Mouse (Mus musculus): Measurements from ENCODE around the gene Pcbp3. TPM values are rescaled to one million over a fixed set of nuclear protein-coding genes. Genes with fewer than 3 reads are reported as not detected.

Pcbp3 gene
- total and polyA plus RNA-seq, 2 experiments: 0.37 to 0.55 TPM

GRCm38 (mm10) chr10:76918086-76918485 is 43.6 kb downstream of the Pcbp3 start:
- Histone ChIP-seq H3K27me3 (ENCODE audit: control insufficient read depth, insufficient read depth, low read length) (no peaks in the 10 kb centered on the region), H3K27ac (replicated peaks; ENCODE audit: insufficient read depth, low read depth, low read length) (no peak overlapping the region), H3K4me1 (ENCODE audit: control insufficient read depth, insufficient read depth, low read length) (no peaks in the 10 kb centered on the region), H3K36me3 (ENCODE audit: control insufficient read depth, insufficient read depth, low read length) (no peaks in the 10 kb centered on the region), H3K4me3 (ENCODE audit: insufficient read depth, low read depth, low read length) (no peak overlapping the region), H3K9ac (ENCODE audit: low read depth, low read length) (no peak overlapping the region), H3K79me2 (ENCODE audit: control insufficient read depth, insufficient read depth, low read length) (no peaks in the 10 kb centered on the region)
- WGBS: 69% methylated on average over 3 of the region's 3 CpGs
- no peak for DNase-seq (ENCODE audit: extremely low read depth, low read depth, low spot score)
- TF ChIP-seq CTCF (IDR thresholded peaks at IDR 0.05; ENCODE audit: low read depth, low read length): no peak
- TF ChIP-seq POLR2A (IDR thresholded peaks at IDR 0.05; ENCODE audit: extremely low read depth, insufficient read depth, low read length): no peak

GRCm38 (mm10) chr10:76906434-76906833 is 55.3 kb downstream of the Pcbp3 start:
- Histone ChIP-seq H3K4me3 (ENCODE audit: insufficient read depth, low read depth, low read length) (no peak overlapping the region), H3K9ac (ENCODE audit: low read depth, low read length) (no peak overlapping the region), H3K36me3 (ENCODE audit: control insufficient read depth, insufficient read depth, low read length) (no peaks in the 10 kb centered on the region), H3K27ac (replicated peaks; ENCODE audit: insufficient read depth, low read depth, low read length) (no peak overlapping the region), H3K27me3 (ENCODE audit: control insufficient read depth, insufficient read depth, low read length) (no peaks in the 10 kb centered on the region), H3K79me2 (ENCODE audit: control insufficient read depth, insufficient read depth, low read length) (no peaks in the 10 kb centered on the region), H3K4me1 (ENCODE audit: control insufficient read depth, insufficient read depth, low read length) (no peaks in the 10 kb centered on the region)
- TF ChIP-seq CTCF (IDR thresholded peaks at IDR 0.05; ENCODE audit: low read depth, low read length) (no peak), POLR2A (IDR thresholded peaks at IDR 0.05; ENCODE audit: extremely low read depth, insufficient read depth, low read length) (no peak)
- 70% methylated on average over 10 of the region's 10 CpGs for WGBS
- DNase-seq (ENCODE audit: extremely low read depth, low read depth, low spot score): no peak

DNA sequence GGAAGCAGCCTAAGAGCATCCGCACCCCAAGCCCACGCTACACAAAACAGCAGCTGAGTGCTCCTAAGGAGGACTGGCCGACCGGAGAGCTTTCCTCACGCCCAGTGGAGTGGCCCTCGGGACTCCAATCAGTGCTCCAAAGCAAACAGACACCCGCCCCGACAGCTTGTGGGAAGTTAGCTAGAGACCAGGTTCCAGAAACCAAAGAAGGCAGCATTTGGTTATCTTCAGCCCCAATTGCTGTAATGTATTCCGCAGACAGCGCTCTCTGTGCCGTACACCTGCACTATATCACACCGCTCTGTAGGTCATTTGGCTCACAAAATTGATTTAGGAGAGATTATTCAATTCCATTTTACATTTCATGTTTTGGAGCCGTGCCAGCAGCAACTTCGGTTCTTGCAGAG is 55.7 kb downstream of the Pcbp3 start:
- H3K4me1 ChIP-seq (ENCODE audit: control insufficient read depth, insufficient read depth, low read length): no peaks in the 10 kb centered on the region
- DNase-seq (ENCODE audit: extremely low read depth, low read depth, low spot score): no peak
- H3K4me3 ChIP-seq (ENCODE audit: insufficient read depth, low read depth, low read length): no peak overlapping the region
- no peaks in the 10 kb centered on the region for H3K79me2 ChIP-seq (ENCODE audit: control insufficient read depth, insufficient read depth, low read length)
- no peak overlapping the region for H3K27ac ChIP-seq (replicated peaks; ENCODE audit: insufficient read depth, low read depth, low read length)
- H3K9ac ChIP-seq (ENCODE audit: low read depth, low read length): no peak overlapping the region
- no peak for TF ChIP-seq POLR2A (IDR thresholded peaks at IDR 0.05; ENCODE audit: extremely low read depth, insufficient read depth, low read length)
- H3K27me3 ChIP-seq (ENCODE audit: control insufficient read depth, insufficient read depth, low read length): no peaks in the 10 kb centered on the region
- 69% methylated on average over 14 of the region's 14 CpGs for WGBS
- H3K36me3 ChIP-seq (ENCODE audit: control insufficient read depth, insufficient read depth, low read length): no peaks in the 10 kb centered on the region

DNA sequence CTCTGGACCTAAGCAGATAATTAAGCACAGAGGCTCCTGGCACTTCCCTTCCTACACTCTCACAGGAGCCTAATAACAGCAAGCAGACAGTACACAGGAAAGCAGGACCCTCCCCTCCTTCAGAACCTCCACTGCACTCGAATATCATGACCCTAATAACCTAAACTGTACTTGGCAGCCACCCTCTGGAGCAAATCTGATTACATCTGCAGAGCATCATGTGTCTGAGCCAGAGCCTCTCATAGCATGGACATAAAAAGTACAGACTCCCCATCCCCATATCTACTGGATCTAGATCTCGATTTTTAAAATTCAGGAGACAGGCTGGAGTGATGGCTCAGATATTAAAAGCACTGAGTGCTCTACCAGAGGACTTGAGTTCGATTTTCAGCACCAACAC is 58.0 kb downstream of the Pcbp3 start:
- Histone ChIP-seq H3K4me1 (ENCODE audit: control insufficient read depth, insufficient read depth, low read length) (no peaks in the 10 kb centered on the region), H3K27me3 (ENCODE audit: control insufficient read depth, insufficient read depth, low read length) (no peaks in the 10 kb centered on the region), H3K27ac (replicated peaks; ENCODE audit: insufficient read depth, low read depth, low read length) (no peak overlapping the region), H3K4me3 (ENCODE audit: insufficient read depth, low read depth, low read length) (no peak overlapping the region), H3K79me2 (ENCODE audit: control insufficient read depth, insufficient read depth, low read length) (no peaks in the 10 kb centered on the region), H3K36me3 (ENCODE audit: control insufficient read depth, insufficient read depth, low read length) (no peaks in the 10 kb centered on the region), H3K9ac (ENCODE audit: low read depth, low read length) (no peak overlapping the region)
- no peak for DNase-seq (ENCODE audit: extremely low read depth, low read depth, low spot score)
- WGBS: 62% methylated on average over 3 of the region's 3 CpGs
- no peak for TF ChIP-seq POLR2A (IDR thresholded peaks at IDR 0.05; ENCODE audit: extremely low read depth, insufficient read depth, low read length)
- no peak for TF ChIP-seq CTCF (IDR thresholded peaks at IDR 0.05; ENCODE audit: low read depth, low read length)

- Histone ChIP-seq H3K4me1 (ENCODE audit: control insufficient read depth, insufficient read depth, low read length) (no peaks in the 10 kb centered on the region), H3K9ac (ENCODE audit: low read depth, low read length) (no peak overlapping the region), H3K27ac (replicated peaks; ENCODE audit: insufficient read depth, low read depth, low read length) (no peak overlapping the region), H3K4me3 (ENCODE audit: insufficient read depth, low read depth, low read length) (no peak overlapping the region), H3K27me3 (ENCODE audit: control insufficient read depth, insufficient read depth, low read length) (no peaks in the 10 kb centered on the region), H3K36me3 (ENCODE audit: control insufficient read depth, insufficient read depth, low read length) (no peaks in the 10 kb centered on the region), H3K79me2 (ENCODE audit: control insufficient read depth, insufficient read depth, low read length) (no peaks in the 10 kb centered on the region)
- DNase-seq (ENCODE audit: extremely low read depth, low read depth, low spot score): no peak
- TF ChIP-seq POLR2A (IDR thresholded peaks at IDR 0.05; ENCODE audit: extremely low read depth, insufficient read depth, low read length): no peak
- no peak for TF ChIP-seq CTCF (IDR thresholded peaks at IDR 0.05; ENCODE audit: low read depth, low read length)
- 73% methylated on average over 3 of the region's 3 CpGs for WGBS
These were observed 58.6 kb downstream of the Pcbp3 start for GRCm38 (mm10) chr10:76903099-76903498.

DNA sequence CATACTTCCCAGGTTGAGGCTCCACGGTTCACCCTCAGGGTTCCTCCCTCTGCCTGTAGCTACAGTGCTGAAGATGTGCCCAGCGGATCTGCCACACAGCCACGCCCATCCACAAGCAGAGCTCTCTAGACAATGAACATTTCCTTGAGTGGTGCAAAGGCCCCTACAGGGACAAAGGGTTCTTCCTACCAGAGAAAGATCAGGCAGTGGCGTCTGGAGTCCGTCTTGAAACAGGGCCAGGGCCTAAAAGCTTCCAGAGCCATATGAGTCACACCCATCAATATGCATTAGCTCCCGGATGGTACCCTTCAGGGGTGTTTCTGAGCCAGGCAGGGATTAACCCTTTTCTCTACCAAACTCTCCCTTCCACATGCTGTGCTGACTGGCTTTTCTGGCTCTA is 59.1 kb downstream of the Pcbp3 start:
- Histone ChIP-seq H3K79me2 (ENCODE audit: control insufficient read depth, insufficient read depth, low read length) (no peaks in the 10 kb centered on the region), H3K4me1 (ENCODE audit: control insufficient read depth, insufficient read depth, low read length) (no peaks in the 10 kb centered on the region), H3K9ac (ENCODE audit: low read depth, low read length) (no peak overlapping the region), H3K27ac (replicated peaks; ENCODE audit: insufficient read depth, low read depth, low read length) (no peak overlapping the region), H3K36me3 (ENCODE audit: control insufficient read depth, insufficient read depth, low read length) (no peaks in the 10 kb centered on the region), H3K4me3 (ENCODE audit: insufficient read depth, low read depth, low read length) (no peak overlapping the region), H3K27me3 (ENCODE audit: control insufficient read depth, insufficient read depth, low read length) (no peaks in the 10 kb centered on the region)
- TF ChIP-seq CTCF (IDR thresholded peaks at IDR 0.05; ENCODE audit: low read depth, low read length): no peak
- 71% methylated on average over 6 of the region's 6 CpGs for WGBS
- no peak for DNase-seq (ENCODE audit: extremely low read depth, low read depth, low spot score)
